Mouse (Mus musculus): ENCODE results near the gene Calcoco1.

DNA sequence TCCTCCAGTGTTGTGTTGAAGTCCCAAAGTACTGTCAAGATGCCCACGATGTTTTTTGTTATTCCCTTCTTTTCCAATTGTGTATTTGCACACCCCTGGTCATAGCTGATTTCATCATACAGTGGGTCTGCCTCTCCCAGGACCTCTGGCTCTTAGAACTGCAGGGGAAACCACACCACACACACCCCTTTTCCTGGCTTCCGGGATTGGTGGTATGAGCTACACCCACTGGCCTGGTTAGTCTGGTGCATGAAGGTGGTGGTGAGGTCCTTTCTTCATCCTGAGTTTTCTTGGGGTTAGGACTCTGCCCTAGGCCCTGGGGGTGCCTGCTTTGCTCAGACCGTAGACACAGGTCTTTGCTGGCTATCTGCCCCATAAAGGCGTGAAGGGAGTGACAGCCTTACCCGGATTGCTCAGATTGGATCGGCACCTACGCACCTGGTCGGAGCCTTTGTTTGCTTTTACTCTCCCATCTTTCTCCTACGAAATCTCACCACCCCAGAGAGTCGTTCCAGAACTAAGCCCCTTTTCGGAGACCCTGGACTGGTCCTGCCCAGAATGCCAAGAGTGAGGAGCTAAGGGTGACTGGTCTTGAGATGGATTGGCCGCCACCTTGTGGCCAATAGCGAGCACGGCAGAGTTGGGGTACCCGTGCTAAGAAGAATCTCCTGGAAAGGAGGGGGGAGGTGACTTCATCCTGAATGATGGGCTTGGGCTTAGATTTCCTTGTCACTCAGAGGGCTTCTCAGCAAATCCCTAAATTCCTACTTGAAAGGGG is 17.7 kb upstream of the Calcoco1 start:
- peak; percentile 81 for TF ChIP-seq CTCF (conservative IDR thresholded peaks at IDR 0.05; ENCODE audit: insufficient read depth, insufficient read length, low read depth, low read length)
- TF ChIP-seq POLR2A (IDR thresholded peaks at IDR 0.05; ENCODE audit: low read depth, low read length) = no peak

Data from kidney, adult 2 months (tissue).